In the genomic region with DNA sequence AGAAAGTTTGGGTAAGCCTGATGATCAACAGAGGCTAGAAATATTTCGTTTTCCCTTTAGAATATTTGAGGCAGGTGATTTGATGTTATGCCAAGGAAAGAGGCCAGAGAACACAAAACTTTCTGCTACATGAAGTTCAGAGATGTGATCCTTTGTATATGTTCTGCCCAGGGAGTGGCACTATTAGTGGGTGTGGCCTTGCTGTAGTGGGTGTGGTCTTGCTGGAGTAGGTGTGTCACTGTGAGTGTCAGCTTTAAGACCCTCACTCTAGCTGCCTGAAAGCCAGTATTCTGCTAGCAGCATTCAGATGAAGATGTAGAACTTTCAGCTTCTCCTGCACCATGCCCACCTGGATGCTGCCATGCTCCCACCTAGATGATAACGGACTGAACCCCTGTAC, we compare ENCODE assay signal across 51 mouse cellular contexts. TPM values are rescaled to one million over a fixed set of nuclear protein-coding genes. Genes with fewer than 3 reads are reported as not detected.
"Had no signal": no experiment of that assay in that cellular context is flagged by ENCODE, and none has a peak within 500 bp of the region (broad histone marks: within the 10 kb centered on the region; RNA-seq: fewer than 3 reads in every experiment).

No protein-coding gene starts in this region.

- H3K9me3 ChIP-seq: heart, embryonic 10.5 days; heart, embryonic 12.5 days; heart, embryonic 13.5 days; heart, embryonic 15.5 days; hindbrain, embryonic 10.5 days; hindbrain, embryonic 12.5 days; hindbrain, embryonic 13.5 days; hindbrain, embryonic 15.5 days; intestine, embryonic 15.5 days; kidney, embryonic 15.5 days had no signal

- H3K4me3 ChIP-seq: heart, adult 2 months; heart, embryonic 10.5 days; heart, embryonic 12.5 days; heart, embryonic 13.5 days; heart, embryonic 15.5 days; hindbrain, embryonic 10.5 days; hindbrain, embryonic 12.5 days; hindbrain, embryonic 13.5 days; hindbrain, embryonic 15.5 days; intestine, embryonic 15.5 days; kidney, embryonic 15.5 days; layer of hippocampus, adult 2 months had no signal

- ATAC-seq: hindbrain, embryonic 16.5 days; hindbrain, postnatal 0 days; inflammation-experienced regulatory T-cells, adult 6 months; intestine, embryonic 15.5 days; intestine, embryonic 16.5 days; intestine, postnatal 0 days had no signal

- H3K4me2 ChIP-seq: heart, embryonic 11.5 days; heart, embryonic 12.5 days; heart, embryonic 13.5 days; heart, embryonic 15.5 days; hindbrain, embryonic 12.5 days; hindbrain, embryonic 13.5 days; hindbrain, embryonic 14.5 days; hindbrain, embryonic 15.5 days; intestine, embryonic 15.5 days; kidney, embryonic 15.5 days had no signal

- DNase-seq: heart, adult 2 months; heart, postnatal 10 days; heart, postnatal 14 days; heart, postnatal 4 days; kidney, adult 11 months; kidney, adult 18-20 months; kidney, adult 2 months; kidney, adult 8-10 months; kidney, adult 9 months; kidney, postnatal 10 days; kidney, postnatal 14 days; kidney, postnatal 25 days; kidney, postnatal 36 days; kidney, postnatal 4 days; layer of hippocampus, adult 9-11 months; layer of hippocampus, postnatal 36 days had no signal

- H3K27ac ChIP-seq: heart, adult 2 months; heart, embryonic 10.5 days; heart, embryonic 13.5 days; heart, embryonic 15.5 days; hindbrain, embryonic 10.5 days; hindbrain, embryonic 12.5 days; hindbrain, embryonic 13.5 days; hindbrain, embryonic 14.5 days; hindbrain, embryonic 15.5 days; hindbrain, postnatal 0 days; intestine, embryonic 15.5 days; kidney, embryonic 15.5 days; kidney, postnatal 0 days; layer of hippocampus, adult 2 months had no signal

- H3K9ac ChIP-seq: heart, embryonic 12.5 days; heart, embryonic 13.5 days; heart, embryonic 15.5 days; hindbrain, embryonic 12.5 days; hindbrain, embryonic 13.5 days; hindbrain, embryonic 14.5 days; hindbrain, embryonic 15.5 days; intestine, embryonic 15.5 days; kidney, embryonic 15.5 days had no signal

- H3K27me3 ChIP-seq: heart, embryonic 12.5 days; heart, embryonic 13.5 days; heart, embryonic 15.5 days; hindbrain, embryonic 12.5 days; hindbrain, embryonic 13.5 days; hindbrain, embryonic 15.5 days; intestine, embryonic 15.5 days; kidney, embryonic 15.5 days had no signal

- H3K4me1 ChIP-seq: heart, embryonic 10.5 days; heart, embryonic 12.5 days; heart, embryonic 13.5 days; heart, embryonic 15.5 days; hindbrain, embryonic 10.5 days; hindbrain, embryonic 12.5 days; hindbrain, embryonic 13.5 days; hindbrain, embryonic 15.5 days; intestine, embryonic 15.5 days; kidney, embryonic 15.5 days had no signal

- H3K36me3 ChIP-seq: heart, embryonic 10.5 days; heart, embryonic 12.5 days; heart, embryonic 13.5 days; heart, embryonic 15.5 days; hindbrain, embryonic 10.5 days; hindbrain, embryonic 12.5 days; hindbrain, embryonic 13.5 days; hindbrain, embryonic 15.5 days; intestine, embryonic 15.5 days; kidney, embryonic 15.5 days had no signal

RNA-seq across cellular contexts. Expression of a gene that starts 13.3 kb away (rescaled TPM):
- total RNA-seq: heart, adult 2 months; heart, adult 8-10 months; heart, postnatal 10 days; heart, postnatal 14 days; heart, postnatal 25 days; heart, postnatal 4 days; hematopoietic stem cell, adult 5-6 weeks; hindbrain, postnatal 0 days; layer of hippocampus, adult 18-20 months; layer of hippocampus, adult 2 months; layer of hippocampus, adult 8-10 months; layer of hippocampus, postnatal 10 days; layer of hippocampus, postnatal 14 days; layer of hippocampus, postnatal 25 days; layer of hippocampus, postnatal 36 days had no signal
- polyA plus RNA-seq: heart, adult 2 months; heart, embryonic 10.5 days; heart, embryonic 11.5 days; heart, embryonic 12.5 days; heart, embryonic 13.5 days; heart, embryonic 14.5 days; heart, embryonic 15.5 days; heart, embryonic 16.5 days; heart, postnatal 0 days; hindbrain, embryonic 10.5 days; hindbrain, embryonic 11.5 days; hindbrain, embryonic 12.5 days; hindbrain, embryonic 13.5 days; hindbrain, embryonic 14.5 days; hindbrain, embryonic 15.5 days; hindbrain, embryonic 16.5 days; hindbrain, postnatal 0 days; inflammation-experienced regulatory T-cells, adult 6 months; intestine, embryonic 14.5 days; intestine, embryonic 15.5 days; intestine, embryonic 16.5 days; kidney, adult 2 months; kidney, embryonic 14.5 days; kidney, embryonic 15.5 days; kidney, embryonic 16.5 days; large intestine, adult 2 months had no signal
